8 mouse cellular contexts compared by ENCODE assay signal in genomic region chr5:133885016-133885415, GRCm38 (mm10).
DNase-seq lines count a peak whose midpoint lies in the region; ATAC-seq lines count a peak whose summit lies in the region.

No protein-coding gene starts in this region.

- no peaks in the 10 kb centered on the region for H3K36me3 ChIP-seq in limb, embryonic 10.5 days
- no peaks in the 10 kb centered on the region for H3K36me3 ChIP-seq in neural tube, embryonic 11.5 days (ENCODE audit: control insufficient read depth, insufficient read depth, low read length)

- no peak overlapping the region for H3K9ac ChIP-seq in neural tube, embryonic 11.5 days (ENCODE audit: low read length)

- H3K4me3 ChIP-seq in limb, embryonic 10.5 days, result no peak overlapping the region
- H3K4me3 ChIP-seq in neural tube, embryonic 11.5 days (ENCODE audit: low read depth, low read length), result no peak overlapping the region

- peak; percentile 19 to 46 for DNase-seq in adrenal gland, postnatal 36 days
- peak; percentile 92 to 95 for DNase-seq in cerebellum, postnatal 10 days
- DNase-seq in frontal cortex, postnatal 36 days (ENCODE audit: low spot score in 2 of 2), result peak; percentile 22 to 40
- DNase-seq in hindlimb bud, embryonic 11.5 days (ENCODE audit: extremely low spot score, low read depth, low spot score), result peak; percentile 30
- DNase-seq in limb, embryonic 10.5 days (ENCODE audit: low spot score), result peak; percentile 51
- peak; percentile 77 for DNase-seq in neural tube, embryonic 11.5 days (ENCODE audit: low spot score)
- no peak for DNase-seq in natural killer cell, adult 2 months (ENCODE audit: low spot score in 2 of 2)

- no peaks in the 10 kb centered on the region for H3K27me3 ChIP-seq in limb, embryonic 10.5 days (ENCODE audit: low read depth, poor library complexity, severe bottlenecking)
- H3K27me3 ChIP-seq in neural tube, embryonic 11.5 days (ENCODE audit: control insufficient read depth, insufficient read depth, low read length), result no peaks in the 10 kb centered on the region

- peaks cover 17% of the 10 kb centered on the region for H3K4me1 ChIP-seq in limb, embryonic 10.5 days
- peaks cover 4% of the 10 kb centered on the region; the same call in 1 of the 2 replicates for H3K4me1 ChIP-seq in neural tube, embryonic 11.5 days (ENCODE audit: control insufficient read depth, insufficient read depth, low read length)

- 44% methylated on average over 6 of the region's 6 CpGs for WGBS in limb, embryonic 10.5 days
- WGBS in neural tube, embryonic 11.5 days, result 34% methylated on average over 6 of the region's 6 CpGs

- no peaks in the 10 kb centered on the region for H3K9me3 ChIP-seq in limb, embryonic 10.5 days (replicated peaks)
- no peaks in the 10 kb centered on the region for H3K9me3 ChIP-seq in neural tube, embryonic 11.5 days (ENCODE audit: control insufficient read depth, low read length)

- ATAC-seq in neural tube, embryonic 11.5 days (ENCODE audit: insufficient read depth, low FRiP score, low TSS enrichment), result peak; percentile 83; the same call in 1 of the 2 replicates
- ATAC-seq in erythroid progenitor cell, adult 5-6 weeks (replicated peaks; ENCODE audit: low FRiP score, poor library complexity, severe bottlenecking), result no peak

- H3K4me2 ChIP-seq in neural tube, embryonic 11.5 days (ENCODE audit: low read depth), result no peak overlapping the region

- H3K27ac ChIP-seq in limb, embryonic 10.5 days, result peak overlapping the region; percentile 67
- H3K27ac ChIP-seq in neural tube, embryonic 11.5 days (ENCODE audit: low read depth, low read length), result no peak overlapping the region

Comparison
In these comparisons a context has a peak if more than half of its experiments do, and no peak if none do; other contexts are left out.
1. DNase-seq: peak in adrenal gland, postnatal 36 days (2 of 2), cerebellum, postnatal 10 days (2 of 2), frontal cortex, postnatal 36 days (2 of 2), hindlimb bud, embryonic 11.5 days (single experiment), limb, embryonic 10.5 days (single experiment) and neural tube, embryonic 11.5 days (single experiment); none in natural killer cell, adult 2 months (0 of 2).